Mouse (Mus musculus) CH12.LX (cell line): ENCODE measurements around the gene Pcsk1n. TPM values are rescaled to one million over a fixed set of nuclear protein-coding genes. Genes with fewer than 3 reads are reported as not detected.

Experiments used
- DNase-seq: peaks from one replicate; pipeline ENCODE4 v3.0.0-alpha.2; 2013; ENCODE audit errors: extremely low read depth
- H3K27ac ChIP-seq: 2 replicates; pipeline ENCODE4 v1.5.1; 2012; ENCODE audit warnings: low read depth, mild to moderate bottlenecking, control low read depth, moderate library complexity; ENCODE audit not compliant: insufficient read depth
- H3K27me3 ChIP-seq: replicated peaks from 2 replicates; pipeline ENCODE3; 2012; ENCODE audit warnings: inconsistent platforms
- H3K36me3 ChIP-seq, 2 experiments: replicated peaks in 1 of 2; 2 replicates each; pipeline versions ENCODE3 to v1.6.1; 2012; ENCODE audit warnings: inconsistent platforms in 1 of 2, low read length in 1 of 2, mild to moderate bottlenecking in 1 of 2, mixed read lengths in 1 of 2, moderate library complexity in 1 of 2; ENCODE audit not compliant: control insufficient read depth in 1 of 2, insufficient read depth in 1 of 2
- H3K4me1 ChIP-seq, 2 experiments: 2 replicates each; pipeline ENCODE4 v1.6.1; 2012; ENCODE audit warnings: inconsistent platforms in 1 of 2, moderate library complexity in 1 of 2; ENCODE audit not compliant: insufficient read depth in 2 of 2, control insufficient read depth in 1 of 2
- H3K4me2 ChIP-seq: 2 replicates; pipeline ENCODE4 v1.6.1; 2012; ENCODE audit warnings: low read depth, mild to moderate bottlenecking, control low read depth; ENCODE audit not compliant: poor library complexity, insufficient read depth, severe bottlenecking
- H3K4me3 ChIP-seq, 3 experiments: fragments of 150-350 bp in 1 of 3; sonication (generic) in 1 of 3; replicated peaks in 1 of 3; 2 replicates each; pipeline versions ENCODE3 to v1.5.1; 2011 to 2012; ENCODE audit warnings: low read depth in 2 of 3, low read length in 2 of 3, mild to moderate bottlenecking in 2 of 3, moderate library complexity in 2 of 3, control low read depth in 1 of 3, improper control_type of control experiment in 1 of 3, inconsistent platforms in 1 of 3, mixed read lengths in 1 of 3; ENCODE audit not compliant: poor library complexity in 1 of 3
- H3K79me2 ChIP-seq: replicated peaks from 2 replicates; pipeline ENCODE4 v1.6.1; 2012; ENCODE audit warnings: mild to moderate bottlenecking, moderate library complexity; ENCODE audit not compliant: control insufficient read depth, poor library complexity, insufficient read depth, severe bottlenecking; ENCODE audit errors: extremely low read depth
- H3K9ac ChIP-seq: 2 replicates; pipeline ENCODE4 v1.6.1; 2012; ENCODE audit warnings: low read depth, mild to moderate bottlenecking, control low read depth, moderate library complexity; ENCODE audit not compliant: insufficient read depth
- H3K9me3 ChIP-seq: replicated peaks from 2 replicates; pipeline ENCODE3; 2012; ENCODE audit warnings: low read length, inconsistent platforms, mixed read lengths
- BHLHE40 ChIP-seq: IDR thresholded peaks from 2 replicates; pipeline ENCODE4 v1.6.1; 2011; ENCODE audit warnings: mild to moderate bottlenecking, low read depth, low read length, improper control_type of control experiment
- ELF1 ChIP-seq: IDR thresholded peaks from 2 replicates; pipeline ENCODE4 v1.6.1; 2014; ENCODE audit warnings: low read depth, mild to moderate bottlenecking, inconsistent platforms, low read length, improper control_type of control experiment
- ETS1 ChIP-seq: conservative IDR thresholded peaks from 2 replicates; pipeline ENCODE4 v1.6.1; 2012; ENCODE audit warnings: low read depth, mild to moderate bottlenecking, inconsistent platforms, low read length, improper control_type of control experiment, moderate library complexity
- HCFC1 ChIP-seq: IDR thresholded peaks from 2 replicates; pipeline ENCODE4 v1.6.1; 2012; ENCODE audit warnings: low read depth, mild to moderate bottlenecking, inconsistent platforms, low read length, improper control_type of control experiment
- IRF4 ChIP-seq: IDR thresholded peaks from 2 replicates; pipeline ENCODE4 v1.6.1; 2014; ENCODE audit warnings: low read depth, mild to moderate bottlenecking, inconsistent platforms, low read length, improper control_type of control experiment
- JUN ChIP-seq: IDR thresholded peaks from 2 replicates; pipeline ENCODE4 v1.6.1; 2011; ENCODE audit warnings: low read depth, mild to moderate bottlenecking, low read length, improper control_type of control experiment, moderate library complexity; ENCODE audit not compliant: insufficient read depth
- JUND ChIP-seq: conservative IDR thresholded peaks from 2 replicates; pipeline ENCODE4 v1.6.1; 2011; ENCODE audit warnings: low read depth, low read length, improper control_type of control experiment
- KAT2A ChIP-seq: IDR thresholded peaks from 2 replicates; pipeline ENCODE4 v1.6.1; 2012; ENCODE audit warnings: low read length, improper control_type of control experiment, inconsistent platforms; ENCODE audit not compliant: insufficient replicate concordance
- MAFK ChIP-seq: IDR thresholded peaks from 2 replicates; pipeline ENCODE4 v1.6.1; 2011; ENCODE audit warnings: low read length, improper control_type of control experiment; ENCODE audit not compliant: insufficient replicate concordance
- MAX ChIP-seq: IDR thresholded peaks from 2 replicates; pipeline ENCODE4 v1.6.1; 2011; ENCODE audit warnings: low read length, improper control_type of control experiment
- MAZ ChIP-seq: IDR thresholded peaks from 2 replicates; pipeline ENCODE4 v1.6.1; 2012; ENCODE audit warnings: low read depth, mild to moderate bottlenecking, inconsistent platforms, low read length, improper control_type of control experiment, moderate library complexity
- MEF2A ChIP-seq: IDR thresholded peaks from 2 replicates; pipeline ENCODE4 v1.6.1; 2014; ENCODE audit warnings: low read depth, mild to moderate bottlenecking, inconsistent platforms, low read length, improper control_type of control experiment, borderline replicate concordance
- MXI1 ChIP-seq: IDR thresholded peaks from 2 replicates; pipeline ENCODE4 v1.6.1; 2011; ENCODE audit warnings: mild to moderate bottlenecking, low read depth, low read length, improper control_type of control experiment
- NELFE ChIP-seq: IDR thresholded peaks from 2 replicates; pipeline ENCODE4 v1.6.1; 2011; ENCODE audit warnings: low read depth, low read length, improper control_type of control experiment
- PAX5 ChIP-seq: IDR thresholded peaks from 2 replicates; pipeline ENCODE4 v1.6.1; 2012; ENCODE audit warnings: low read length, inconsistent platforms, mixed read lengths
- RAD21 ChIP-seq: IDR thresholded peaks from 2 replicates; pipeline ENCODE4 v1.6.1; 2011; ENCODE audit warnings: low read depth, mild to moderate bottlenecking, low read length, improper control_type of control experiment, moderate library complexity
- RCOR1 ChIP-seq: conservative IDR thresholded peaks from 2 replicates; pipeline ENCODE4 v1.6.1; 2012; ENCODE audit warnings: low read depth, mild to moderate bottlenecking, inconsistent platforms, low read length, improper control_type of control experiment
- SIN3A ChIP-seq: IDR thresholded peaks from 2 replicates; pipeline ENCODE4 v1.6.1; 2012; ENCODE audit warnings: low read length, improper control_type of control experiment, inconsistent platforms
- SMC3 ChIP-seq: IDR thresholded peaks from 2 replicates; pipeline ENCODE4 v1.6.1; 2011; ENCODE audit warnings: low read depth, low read length, improper control_type of control experiment
- UBTF ChIP-seq: IDR thresholded peaks from 2 replicates; pipeline ENCODE4 v1.6.1; 2012; ENCODE audit warnings: low read depth, mild to moderate bottlenecking, inconsistent platforms, low read length, improper control_type of control experiment, moderate library complexity
- ZKSCAN1 ChIP-seq: IDR thresholded peaks from 2 replicates; pipeline ENCODE4 v1.6.1; 2012; ENCODE audit warnings: low read depth, inconsistent platforms, low read length, improper control_type of control experiment, borderline replicate concordance
- ZNF384 ChIP-seq: IDR thresholded peaks from 2 replicates; pipeline ENCODE4 v1.6.1; 2012; ENCODE audit warnings: low read depth, low read length, improper control_type of control experiment, inconsistent platforms
- dilution Hi-C: fragments of 300-500 bp; cut with MboI; formaldehyde crosslinking; loops from 2 replicates; pipeline ENCODE4 v1.14.3; 2020; ENCODE audit warnings: low sequenced_read_pairs; ENCODE audit not compliant: extremely low pct_unique_long_range_greater_than_20kb, extremely low pct_ligation_motif_present
- in situ Hi-C: fragments of 300-500 bp; cut with MboI; formaldehyde crosslinking; loops from 3 replicates; pipeline ENCODE4 v1.14.3; 2019; ENCODE audit warnings: low sequenced_read_pairs, low pct_ligation_motif_present, low pct_unique_long_range_greater_than_20kb, mixed read lengths
- polyA plus RNA-seq: library from polyadenylated mRNA; unstranded; fragments of >175 nt; gene quantifications from 2 replicates; pipeline ENCODE4 v1.2.1, GENCODE M21; 2012; ENCODE audit warnings: low read depth; ENCODE audit not compliant: insufficient read length
- total RNA-seq, 2 experiments: library from RNA; depleted of rRNA; stranded (reverse); fragments of 300-350 nt in 1 of 2; fragments of >200 nt in 1 of 2; gene quantifications; 2 replicates each; pipeline ENCODE4 v1.2.3; 2012 to 2014

The Pcsk1n gene
- total and polyA plus RNA-seq, 3 experiments, result not detected

DNA sequence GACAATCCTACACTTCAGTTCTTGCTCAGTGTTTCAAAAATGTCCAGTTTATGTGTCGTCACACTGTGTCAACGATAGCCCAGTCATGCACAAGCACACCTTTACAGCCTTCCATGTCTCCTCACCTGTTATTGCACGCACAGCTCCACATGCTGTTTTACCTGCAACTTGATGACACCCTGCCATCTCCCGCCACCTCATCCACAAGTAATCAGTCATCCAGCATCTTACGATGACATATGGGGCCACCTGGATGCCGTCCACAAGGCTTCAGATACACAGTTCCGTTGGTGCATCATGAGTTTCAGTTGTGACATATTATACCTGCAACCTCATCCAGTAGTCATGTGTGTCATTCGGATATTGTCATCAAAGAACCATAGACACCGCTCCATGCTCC lies 39.2 kb downstream of the Pcsk1n start:
- no peak for TF ChIP-seq ZNF384
- TF ChIP-seq SMC3, result no peak
- no peak for TF ChIP-seq MXI1
- Histone ChIP-seq H3K27ac (no peak overlapping the region), H3K9me3 (no peaks in the 10 kb centered on the region), H3K36me3 (no peaks in the 10 kb centered on the region), H3K27me3 (no peaks in the 10 kb centered on the region), H3K4me1 (peaks cover 3 to 5% of the 10 kb centered on the region in 2 experiments; a peak in 3 of 4 replicates), H3K4me2 (no peak overlapping the region), H3K79me2 (no peaks in the 10 kb centered on the region), H3K9ac (no peak overlapping the region), H3K4me3 (no peak overlapping the region)
- dilution Hi-C loops (no loop called here), in situ Hi-C loops (no loop called here)
- no peak for DNase-seq

GRCm38 (mm10) chrX:7963829-7964626 lies 44.4 kb downstream of the Pcsk1n start:
- Histone ChIP-seq H3K27ac (no peak overlapping the region), H3K27me3 (no peaks in the 10 kb centered on the region), H3K79me2 (no peaks in the 10 kb centered on the region), H3K4me1 (peaks cover 3 to 9% of the 10 kb centered on the region in 2 experiments; a peak in 3 of 4 replicates), H3K36me3 (no peaks in the 10 kb centered on the region), H3K4me3 (no peak overlapping the region), H3K9me3 (no peaks in the 10 kb centered on the region), H3K4me2 (no peak overlapping the region), H3K9ac (no peak overlapping the region)
- in situ Hi-C loops (no loop called here), dilution Hi-C loops (no loop called here)
- DNase-seq, result no peak
- TF ChIP-seq SIN3A (no peak), JUN (no peak), ZKSCAN1 (no peak), ETS1 (no peak), JUND (no peak), NELFE (no peak), RCOR1 (no peak), MAFK (no peak), MAX (no peak), ELF1 (no peak), KAT2A (no peak), HCFC1 (no peak), MEF2A (no peak), UBTF (no peak), BHLHE40 (no peak), RAD21 (no peak), IRF4 (no peak), MAZ (no peak), PAX5 (no peak)
